8 mouse cellular contexts compared by ENCODE assay signal in genomic region chr19:24271326-24271725, GRCm38 (mm10). TPM values are rescaled to one million over a fixed set of nuclear protein-coding genes. Genes with fewer than 3 reads are reported as not detected.
DNase-seq lines count a peak whose midpoint lies in the region; ATAC-seq and TF ChIP-seq lines count a peak whose summit lies in the region.

No protein-coding gene starts in this region.

- H3K36me3 ChIP-seq in heart, embryonic 15.5 days: peaks cover 26% of the 10 kb centered on the region
- 0 out of 2 replicates have a peak, but pooled peaks cover 2% of the 10 kb centered on the region for H3K36me3 ChIP-seq in lung, embryonic 16.5 days (ENCODE audit: control insufficient read depth, insufficient read depth, low read length)
- H3K36me3 ChIP-seq in stomach, embryonic 16.5 days (ENCODE audit: control insufficient read depth, insufficient read depth, low read length): no peaks in the 10 kb centered on the region

- peak; percentile 46 for DNase-seq in gastrocnemius, adult 2 months
- DNase-seq in gastrocnemius, postnatal 4 days (ENCODE audit: low spot score in 2 of 2): no peak
- peak; percentile 60 for DNase-seq in embryo, embryonic 10.5 days (ENCODE audit: low spot score)
- peak; percentile 64 for DNase-seq in kidney, postnatal 10 days

- ATAC-seq in heart, embryonic 15.5 days (replicated peaks; ENCODE audit: insufficient number of reproducible peaks, insufficient read depth, low FRiP score, low read depth): peak; percentile 58
- peak; percentile 81 for ATAC-seq in lung, embryonic 16.5 days (ENCODE audit: low read depth)
- ATAC-seq in stomach, embryonic 16.5 days (ENCODE audit: insufficient read depth, low FRiP score): peak; percentile 85
- ATAC-seq in inflammation-experienced regulatory T-cells, adult 6 months: no peak

- H3K4me3 ChIP-seq in gastrocnemius, adult 2 months: peak overlapping the region; percentile 61
- peak overlapping the region; percentile 17; the same call in 1 of the 2 replicates for H3K4me3 ChIP-seq in heart, embryonic 15.5 days
- peak overlapping the region; percentile 30; the same call in 1 of the 2 replicates for H3K4me3 ChIP-seq in lung, embryonic 16.5 days (ENCODE audit: low read length)
- H3K4me3 ChIP-seq in stomach, embryonic 16.5 days (replicated peaks; ENCODE audit: low read length): peak overlapping the region; percentile 16; the same call in 1 of the 2 replicates

- H3K27ac ChIP-seq in gastrocnemius, adult 2 months: peak overlapping the region; percentile 56
- H3K27ac ChIP-seq in heart, embryonic 15.5 days: no peak overlapping the region
- no peak overlapping the region for H3K27ac ChIP-seq in lung, embryonic 16.5 days (ENCODE audit: low read length)
- peak overlapping the region; percentile 62 for H3K27ac ChIP-seq in stomach, embryonic 16.5 days (ENCODE audit: low read length)

- H3K9me3 ChIP-seq in heart, embryonic 15.5 days (replicated peaks): no peaks in the 10 kb centered on the region
- H3K9me3 ChIP-seq in lung, embryonic 16.5 days (ENCODE audit: control insufficient read depth, low read length): no peaks in the 10 kb centered on the region
- no peaks in the 10 kb centered on the region for H3K9me3 ChIP-seq in stomach, embryonic 16.5 days (replicated peaks; ENCODE audit: control insufficient read depth, low read length)

- intact Hi-C loops in gastrocnemius, adult 2 months (cut with DNase I): loop anchor here (1.0 to 10.0 kb wide), 3 partner anchors 118 to 407 kb away; no protein-coding TSS in a partner anchor

- no peak overlapping the region for H3K9ac ChIP-seq in heart, embryonic 15.5 days
- H3K9ac ChIP-seq in lung, embryonic 16.5 days (ENCODE audit: low read length): peak overlapping the region; percentile 44
- H3K9ac ChIP-seq in stomach, embryonic 16.5 days (ENCODE audit: low read length): 0 out of 2 replicates have a peak overlapping the region, but pooled peaks have one; percentile 24

- no peaks in the 10 kb centered on the region for H3K27me3 ChIP-seq in heart, embryonic 15.5 days
- H3K27me3 ChIP-seq in lung, embryonic 16.5 days (ENCODE audit: control insufficient read depth, insufficient read depth, low read depth, low read length): no peaks in the 10 kb centered on the region
- H3K27me3 ChIP-seq in stomach, embryonic 16.5 days (ENCODE audit: control insufficient read depth, insufficient read depth, low read length): no peaks in the 10 kb centered on the region

- WGBS in heart, embryonic 15.5 days: 48% methylated on average over 7 of the region's 7 CpGs
- 49% methylated on average over 7 of the region's 7 CpGs for WGBS in lung, embryonic 16.5 days
- WGBS in stomach, embryonic 16.5 days: 39% methylated on average over 7 of the region's 7 CpGs

- peak overlapping the region; percentile 47 for H3K4me2 ChIP-seq in heart, embryonic 15.5 days
- peak overlapping the region; percentile 55 for H3K4me2 ChIP-seq in lung, embryonic 16.5 days (ENCODE audit: low read depth, low read length)
- H3K4me2 ChIP-seq in stomach, embryonic 16.5 days (ENCODE audit: low read depth, low read length): peak overlapping the region; percentile 49

- TF ChIP-seq CTCF in gastrocnemius, adult 2 months (IDR thresholded peaks at IDR 0.05): no peak

- H3K4me1 ChIP-seq in heart, embryonic 15.5 days (replicated peaks): peaks cover 6% of the 10 kb centered on the region
- peaks cover 5% of the 10 kb centered on the region for H3K4me1 ChIP-seq in lung, embryonic 16.5 days (replicated peaks; ENCODE audit: control insufficient read depth, insufficient read depth, low read length)
- H3K4me1 ChIP-seq in stomach, embryonic 16.5 days (ENCODE audit: control insufficient read depth, insufficient read depth, low read length): peaks cover 6% of the 10 kb centered on the region; the same call in 1 of the 2 replicates

RNA-seq across cellular contexts. Expression of gene Fxn, which starts 9.1 kb away (rescaled TPM):
- total RNA-seq in gastrocnemius, adult 2 months (2021): 10 to 100 TPM; 19.7 to 19.8 TPM
- total RNA-seq in gastrocnemius, postnatal 4 days (2021): 10 to 100 TPM; 21.9 to 22.2 TPM
- polyA plus RNA-seq in heart, embryonic 15.5 days (2015; fragmentation: Nextera tagmentation; extraction: Ambion mirVana): 60.4 and 64.6 TPM in 2 replicates
- 45.9 and 47.5 TPM in 2 replicates for polyA plus RNA-seq in lung, embryonic 16.5 days (2015; fragmentation: Nextera tagmentation; extraction: Ambion mirVana)
- polyA plus RNA-seq in stomach, embryonic 16.5 days (2015; fragmentation: Nextera tagmentation; extraction: Ambion mirVana): 32.5 and 40.2 TPM in 2 replicates
- polyA plus RNA-seq in inflammation-experienced regulatory T-cells, adult 6 months (2017; shearing (Covaris generic)): 10 to 100 TPM; 12.9 to 16.1 (median 14.1) TPM

RNA-seq across cellular contexts. Expression of gene Tjp2, which starts 46.5 kb away (rescaled TPM):
- 1 to 10 TPM; 3.5 to 4.9 TPM for total RNA-seq in gastrocnemius, adult 2 months (2021)
- total RNA-seq in gastrocnemius, postnatal 4 days (2021): 10 to 100 TPM; 15.8 to 19.5 TPM
- polyA plus RNA-seq in heart, embryonic 15.5 days (2015; fragmentation: Nextera tagmentation; extraction: Ambion mirVana): 21.9 and 24.4 TPM in 2 replicates
- 34.6 and 36.6 TPM in 2 replicates for polyA plus RNA-seq in lung, embryonic 16.5 days (2015; fragmentation: Nextera tagmentation; extraction: Ambion mirVana)
- 30.4 and 31.1 TPM in 2 replicates for polyA plus RNA-seq in stomach, embryonic 16.5 days (2015; fragmentation: Nextera tagmentation; extraction: Ambion mirVana)
- polyA plus RNA-seq in inflammation-experienced regulatory T-cells, adult 6 months (2017; shearing (Covaris generic)): 1 to 10 TPM; 5.3 to 9.5 (median 5.4) TPM

Comparison
In these comparisons a context has a peak if more than half of its experiments do, and no peak if none do; other contexts are left out.
1. DNase-seq: peak in gastrocnemius, adult 2 months (single experiment), embryo, embryonic 10.5 days (single experiment) and kidney, postnatal 10 days (single experiment); none in gastrocnemius, postnatal 4 days (0 of 2).
2. H3K27ac ChIP-seq: peak in gastrocnemius, adult 2 months (single experiment) and stomach, embryonic 16.5 days (single experiment); none in heart, embryonic 15.5 days (single experiment) and lung, embryonic 16.5 days (single experiment).
3. Peak in every context shown above with its lines, with median percentiles within 50 percentile points of each other: H3K4me3 ChIP-seq and H3K4me2 ChIP-seq.